Mouse (Mus musculus): ENCODE results near the gene 1700017D01Rik. TPM values are rescaled to one million over a fixed set of nuclear protein-coding genes. Genes with fewer than 3 reads are reported as not detected.
"Not testable (repeated sequence)": the region's sequence is repeated elsewhere in the genome, so short reads cannot be mapped to it uniquely, and the experiment has no call there.

Gene 1700017D01Rik
- not detected in 2 replicates for polyA plus RNA-seq (2014; fragmentation: Nextera tagmentation; extraction: Ambion mirVana)

GRCm38 (mm10) chr19:11130776-11131175 is at the start of gene 1700017D01Rik:
TSS of gene 1700017D01Rik (minus strand) at chr19:11130876.
- H3K4me2 ChIP-seq (replicated peaks; ENCODE audit: low read depth, low read length); ATAC-seq (ENCODE audit: insufficient number of reproducible peaks, insufficient read depth, low FRiP score, low read depth); H3K27me3 ChIP-seq (ENCODE audit: control insufficient read depth, insufficient read depth, low read length); H3K9me3 ChIP-seq (ENCODE audit: control insufficient read depth, low read depth, low read length); H3K4me3 ChIP-seq (ENCODE audit: low read depth, low read length); H3K27ac ChIP-seq (ENCODE audit: low read length); H3K9ac ChIP-seq (replicated peaks; ENCODE audit: low read depth, low read length); H3K4me1 ChIP-seq (ENCODE audit: control insufficient read depth, insufficient read depth, low read length); H3K36me3 ChIP-seq (ENCODE audit: control insufficient read depth, insufficient read depth, low read length): not testable (repeated sequence)
- 87% methylated on average over 8 of the region's 8 CpGs for WGBS

- 71% methylated on average over 2 of the region's 2 CpGs for WGBS
- Histone ChIP-seq H3K9ac (replicated peaks; ENCODE audit: low read depth, low read length) (no peak overlapping the region), H3K36me3 (ENCODE audit: control insufficient read depth, insufficient read depth, low read length) (no peaks in the 10 kb centered on the region), H3K4me1 (ENCODE audit: control insufficient read depth, insufficient read depth, low read length) (no peaks in the 10 kb centered on the region), H3K27me3 (ENCODE audit: control insufficient read depth, insufficient read depth, low read length) (no peaks in the 10 kb centered on the region), H3K4me3 (ENCODE audit: low read depth, low read length) (no peak overlapping the region), H3K27ac (ENCODE audit: low read length) (no peak overlapping the region), H3K4me2 (replicated peaks; ENCODE audit: low read depth, low read length) (no peak overlapping the region), H3K9me3 (ENCODE audit: control insufficient read depth, low read depth, low read length) (no peaks in the 10 kb centered on the region)
- ATAC-seq (ENCODE audit: insufficient number of reproducible peaks, insufficient read depth, low FRiP score, low read depth) = no peak
Measured at GRCm38 (mm10) chr19:11177464-11177863, 46.8 kb upstream of the 1700017D01Rik start.

GRCm38 (mm10) chr19:11165172-11165571 is 34.5 kb upstream of the 1700017D01Rik start, which contains the start of gene 1700025F22Rik:
TSS of gene 1700025F22Rik (minus strand) at chr19:11165320.
- H3K9ac ChIP-seq (replicated peaks; ENCODE audit: low read depth, low read length) = no peak within 1 kb of the TSS
- no peak within 1 kb of the TSS for H3K4me2 ChIP-seq (replicated peaks; ENCODE audit: low read depth, low read length)
- ATAC-seq (ENCODE audit: insufficient number of reproducible peaks, insufficient read depth, low FRiP score, low read depth) = no peak
- WGBS = 28% methylated on average over 10 of the region's 10 CpGs
- H3K9me3 ChIP-seq (ENCODE audit: control insufficient read depth, low read depth, low read length) = no peaks in the 10 kb centered on the region
- no peaks in the 10 kb centered on the region for H3K27me3 ChIP-seq (ENCODE audit: control insufficient read depth, insufficient read depth, low read length)
- H3K4me1 ChIP-seq (ENCODE audit: control insufficient read depth, insufficient read depth, low read length) = no peaks in the 10 kb centered on the region
- H3K4me3 ChIP-seq (ENCODE audit: low read depth, low read length) = no peak within 1 kb of the TSS
- H3K27ac ChIP-seq (ENCODE audit: low read length) = no peak within 1 kb of the TSS
- no peaks in the 10 kb centered on the region for H3K36me3 ChIP-seq (ENCODE audit: control insufficient read depth, insufficient read depth, low read length)

GRCm38 (mm10) chr19:11157890-11158289 is 27.2 kb upstream of the 1700017D01Rik start:
- not testable (repeated sequence) for H3K27ac ChIP-seq (ENCODE audit: low read length); H3K9ac ChIP-seq (replicated peaks; ENCODE audit: low read depth, low read length); H3K4me3 ChIP-seq (ENCODE audit: low read depth, low read length); H3K36me3 ChIP-seq (ENCODE audit: control insufficient read depth, insufficient read depth, low read length); H3K4me2 ChIP-seq (replicated peaks; ENCODE audit: low read depth, low read length); ATAC-seq (ENCODE audit: insufficient number of reproducible peaks, insufficient read depth, low FRiP score, low read depth); H3K9me3 ChIP-seq (ENCODE audit: control insufficient read depth, low read depth, low read length); H3K4me1 ChIP-seq (ENCODE audit: control insufficient read depth, insufficient read depth, low read length); H3K27me3 ChIP-seq (ENCODE audit: control insufficient read depth, insufficient read depth, low read length)
- 80% methylated on average over 6 of the region's 6 CpGs for WGBS

- Histone ChIP-seq H3K4me3 (ENCODE audit: low read depth, low read length) (no peak overlapping the region), H3K4me1 (ENCODE audit: control insufficient read depth, insufficient read depth, low read length) (no peaks in the 10 kb centered on the region), H3K9ac (replicated peaks; ENCODE audit: low read depth, low read length) (no peak overlapping the region), H3K27ac (ENCODE audit: low read length) (no peak overlapping the region), H3K36me3 (ENCODE audit: control insufficient read depth, insufficient read depth, low read length) (no peaks in the 10 kb centered on the region), H3K27me3 (ENCODE audit: control insufficient read depth, insufficient read depth, low read length) (no peaks in the 10 kb centered on the region), H3K4me2 (replicated peaks; ENCODE audit: low read depth, low read length) (no peak overlapping the region), H3K9me3 (ENCODE audit: control insufficient read depth, low read depth, low read length) (no peaks in the 10 kb centered on the region)
- WGBS = 66% methylated on average over 4 of the region's 4 CpGs
- no peak for ATAC-seq (ENCODE audit: insufficient number of reproducible peaks, insufficient read depth, low FRiP score, low read depth)
Measured at GRCm38 (mm10) chr19:11135336-11135735, 4.7 kb upstream of the 1700017D01Rik start.

GRCm38 (mm10) chr19:11134852-11135251 is 4.2 kb upstream of the 1700017D01Rik start:
- no peak overlapping the region for H3K9ac ChIP-seq (replicated peaks; ENCODE audit: low read depth, low read length)
- no peak overlapping the region for H3K27ac ChIP-seq (ENCODE audit: low read length)
- H3K4me3 ChIP-seq (ENCODE audit: low read depth, low read length) = no peak overlapping the region
- 75% methylated on average over 2 of the region's 2 CpGs for WGBS
- H3K36me3 ChIP-seq (ENCODE audit: control insufficient read depth, insufficient read depth, low read length) = no peaks in the 10 kb centered on the region
- H3K4me2 ChIP-seq (replicated peaks; ENCODE audit: low read depth, low read length) = no peak overlapping the region
- no peaks in the 10 kb centered on the region for H3K4me1 ChIP-seq (ENCODE audit: control insufficient read depth, insufficient read depth, low read length)
- no peaks in the 10 kb centered on the region for H3K9me3 ChIP-seq (ENCODE audit: control insufficient read depth, low read depth, low read length)
- no peak for ATAC-seq (ENCODE audit: insufficient number of reproducible peaks, insufficient read depth, low FRiP score, low read depth)
- H3K27me3 ChIP-seq (ENCODE audit: control insufficient read depth, insufficient read depth, low read length) = no peaks in the 10 kb centered on the region

GRCm38 (mm10) chr19:11129702-11130101 is 974 bp downstream of the 1700017D01Rik start:
- 85% methylated on average over 1 of the region's 1 CpGs for WGBS
- no peaks in the 10 kb centered on the region for H3K4me1 ChIP-seq (ENCODE audit: control insufficient read depth, insufficient read depth, low read length)
- no peak overlapping the region for H3K27ac ChIP-seq (ENCODE audit: low read length)
- H3K4me3 ChIP-seq (ENCODE audit: low read depth, low read length) = no peak overlapping the region
- H3K9me3 ChIP-seq (ENCODE audit: control insufficient read depth, low read depth, low read length) = peaks cover 3% of the 10 kb centered on the region; the same call in 1 of the 2 replicates
- no peak overlapping the region for H3K9ac ChIP-seq (replicated peaks; ENCODE audit: low read depth, low read length)
- H3K27me3 ChIP-seq (ENCODE audit: control insufficient read depth, insufficient read depth, low read length) = no peaks in the 10 kb centered on the region
- ATAC-seq (ENCODE audit: insufficient number of reproducible peaks, insufficient read depth, low FRiP score, low read depth) = no peak
- H3K4me2 ChIP-seq (replicated peaks; ENCODE audit: low read depth, low read length) = no peak overlapping the region
- H3K36me3 ChIP-seq (ENCODE audit: control insufficient read depth, insufficient read depth, low read length) = no peaks in the 10 kb centered on the region

GRCm38 (mm10) chr19:11121016-11121420 is 9.7 kb downstream of the 1700017D01Rik start:
- peak; percentile 96 for ATAC-seq (ENCODE audit: insufficient number of reproducible peaks, insufficient read depth, low FRiP score, low read depth)
- H3K4me2 ChIP-seq (replicated peaks; ENCODE audit: low read depth, low read length) = not testable (repeated sequence)
- 2% methylated on average over 12 of the region's 38 CpGs for WGBS

GRCm38 (mm10) chr19:11119338-11119737 is 11.3 kb downstream of the 1700017D01Rik start:
- H3K4me1 ChIP-seq (ENCODE audit: control insufficient read depth, insufficient read depth, low read length) = no peaks in the 10 kb centered on the region
- no peak overlapping the region for H3K9ac ChIP-seq (replicated peaks; ENCODE audit: low read depth, low read length)
- H3K9me3 ChIP-seq (ENCODE audit: control insufficient read depth, low read depth, low read length) = no peaks in the 10 kb centered on the region
- 84% methylated on average over 2 of the region's 2 CpGs for WGBS
- no peak for ATAC-seq (ENCODE audit: insufficient number of reproducible peaks, insufficient read depth, low FRiP score, low read depth)
- H3K27me3 ChIP-seq (ENCODE audit: control insufficient read depth, insufficient read depth, low read length) = no peaks in the 10 kb centered on the region
- no peak overlapping the region for H3K4me2 ChIP-seq (replicated peaks; ENCODE audit: low read depth, low read length)
- no peak overlapping the region for H3K4me3 ChIP-seq (ENCODE audit: low read depth, low read length)
- no peak overlapping the region for H3K27ac ChIP-seq (ENCODE audit: low read length)
- H3K36me3 ChIP-seq (ENCODE audit: control insufficient read depth, insufficient read depth, low read length) = no peaks in the 10 kb centered on the region

More at GRCm38 (mm10) chr19:11121016-11121420, 9.7 kb downstream of the 1700017D01Rik start:
- peak overlapping the region; percentile 26; the same call in 1 of the 2 replicates for H3K4me3 ChIP-seq (ENCODE audit: low read depth, low read length)
- not testable (repeated sequence) for H3K27ac ChIP-seq (ENCODE audit: low read length); H3K4me1 ChIP-seq (ENCODE audit: control insufficient read depth, insufficient read depth, low read length); H3K9ac ChIP-seq (replicated peaks; ENCODE audit: low read depth, low read length); H3K9me3 ChIP-seq (ENCODE audit: control insufficient read depth, low read depth, low read length); H3K36me3 ChIP-seq (ENCODE audit: control insufficient read depth, insufficient read depth, low read length); H3K27me3 ChIP-seq (ENCODE audit: control insufficient read depth, insufficient read depth, low read length)

Data from stomach, embryonic 14.5 days (tissue).